Mouse (Mus musculus): Measurements from ENCODE around the gene Smim6.

- no peak for TF ChIP-seq EP300 (IDR thresholded peaks at IDR 0.05; ENCODE audit: low read depth)
- TF ChIP-seq CTCF (IDR thresholded peaks at IDR 0.05; ENCODE audit: low read depth) = no peak
Observed at GRCm38 (mm10) chr11:115883251-115883650, 28.6 kb upstream of the Smim6 start.
